Mouse (Mus musculus) liver, embryonic 14.5 days (tissue): ENCODE measurements around the gene Them7. TPM values are rescaled to one million over a fixed set of nuclear protein-coding genes. Genes with fewer than 3 reads are reported as not detected.

ENCODE experiments used
- ATAC-seq: fragments of 200-750 bp; cut with Nextera tagmentation; 2 replicates; pipeline ENCODE4 v1.8.0; 2017; ENCODE audit warnings: moderate number of reproducible peaks, mild to moderate bottlenecking, moderate library complexity; ENCODE audit not compliant: insufficient read depth
- DNase-seq, 3 experiments: peaks; one replicate each; pipeline ENCODE4 v3.0.0-alpha.2; 2012 to 2013; ENCODE audit warnings: low read depth in 3 of 3, low spot score in 3 of 3
- H3K27ac ChIP-seq: fragments of 300-500 bp; sonication (generic); 2 replicates; pipeline ENCODE4 v1.5.1; 2014; ENCODE audit warnings: moderate library complexity, mild to moderate bottlenecking, control low read depth, inconsistent platforms
- H3K27me3 ChIP-seq: fragments of 300-500 bp; sonication (generic); 2 replicates; pipeline ENCODE4 v1.6.1; 2014; ENCODE audit warnings: mild to moderate bottlenecking, low read length, moderate library complexity; ENCODE audit not compliant: control insufficient read depth, insufficient read depth
- H3K36me3 ChIP-seq: fragments of 300-500 bp; sonication (generic); replicated peaks from 2 replicates; pipeline ENCODE4 v1.6.1; 2014; ENCODE audit warnings: low read depth; ENCODE audit not compliant: control insufficient read depth, insufficient read depth
- H3K4me1 ChIP-seq, 2 experiments: fragments of 200-500 bp in 1 of 2; fragments of 300-500 bp in 1 of 2; sonication (generic) in 1 of 2; replicated peaks; 2 replicates each; pipeline ENCODE4 v1.6.1; 2012 to 2014; ENCODE audit warnings: antibody characterized with exemption in 1 of 2, inconsistent platforms in 1 of 2, low read length in 1 of 2; ENCODE audit not compliant: control insufficient read depth in 2 of 2, insufficient read depth in 2 of 2
- H3K4me2 ChIP-seq: fragments of 300-500 bp; sonication (generic); 2 replicates; pipeline ENCODE4 v1.6.1; 2014; ENCODE audit warnings: low read depth, mild to moderate bottlenecking, control low read depth, moderate library complexity
- H3K4me3 ChIP-seq, 2 experiments: fragments of 200-500 bp in 1 of 2; fragments of 300-500 bp in 1 of 2; sonication (generic) in 1 of 2; 2 replicates each; pipeline ENCODE4 v1.5.1; 2012 to 2014; ENCODE audit warnings: low read depth in 2 of 2, low read length in 2 of 2, mild to moderate bottlenecking in 2 of 2, control low read depth in 1 of 2, inconsistent platforms in 1 of 2, moderate library complexity in 1 of 2; ENCODE audit not compliant: insufficient read depth in 1 of 2
- H3K9ac ChIP-seq: fragments of 300-500 bp; sonication (generic); replicated peaks from 2 replicates; pipeline ENCODE4 v1.6.1; 2014; ENCODE audit warnings: mild to moderate bottlenecking, control low read depth, moderate library complexity
- H3K9me3 ChIP-seq: fragments of 300-500 bp; sonication (generic); 2 replicates; pipeline ENCODE4 v1.6.1; 2016; ENCODE audit warnings: low read length, mixed read lengths; ENCODE audit not compliant: control insufficient read depth
- CTCF ChIP-seq: IDR thresholded peaks from 2 replicates; pipeline ENCODE4 v1.5.1; 2016; ENCODE audit warnings: antibody characterized with exemption, low read depth, control low read depth
- EP300 ChIP-seq: IDR thresholded peaks from 2 replicates; pipeline ENCODE4 v1.6.1; 2016; ENCODE audit warnings: antibody characterized with exemption, low read depth
- WGBS: fragments of 180-500 bp; shearing (Covaris S2); extraction: QIAGEN DNeasy Blood & Tissue Kit; methylation state at CpG from one replicate; pipeline ENCODE4 v1.1.7; 2014; ENCODE audit not compliant: insufficient replicate concordance; 5-methylcytosine and 5-hydroxymethylcytosine counted together
- polyA plus RNA-seq, 2 experiments: library from polyadenylated mRNA; depleted of rRNA in 1 of 2; stranded (reverse) in 1 of 2; unstranded in 1 of 2; fragments of >200 nt; fragmentation: Nextera tagmentation in 1 of 2; extraction: Ambion mirVana in 1 of 2; gene quantifications; 2 replicates each; pipeline versions ENCODE4 v1.2.1 to v1.2.3; 2012 to 2014

The Them7 gene
- polyA plus RNA-seq, 2 experiments = 0.67 to 1.5 TPM

DNA sequence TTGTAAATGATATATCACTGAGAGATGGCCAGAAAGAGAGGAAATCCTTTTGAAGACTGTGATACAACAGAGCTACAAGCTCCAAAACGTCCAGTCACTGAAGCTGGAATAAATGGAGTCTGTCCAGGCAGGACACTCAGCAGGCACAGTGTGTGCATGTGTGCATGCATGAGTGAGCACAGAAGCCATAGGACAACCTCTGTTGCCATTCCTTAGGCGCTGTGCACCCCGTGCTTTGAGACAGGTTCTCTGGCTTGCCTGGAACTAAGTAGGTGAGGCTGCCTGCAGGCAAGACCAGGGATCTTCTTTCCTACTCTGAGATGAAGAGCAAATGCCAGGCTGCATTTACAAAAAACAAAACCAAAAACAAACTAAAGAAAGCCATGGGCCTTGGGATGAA is 160.9 kb downstream of the Them7 start:
- no peaks in the 10 kb centered on the region for H3K36me3 ChIP-seq
- ATAC-seq = no peak
- 67% methylated on average over 3 of the region's 3 CpGs for WGBS

DNA sequence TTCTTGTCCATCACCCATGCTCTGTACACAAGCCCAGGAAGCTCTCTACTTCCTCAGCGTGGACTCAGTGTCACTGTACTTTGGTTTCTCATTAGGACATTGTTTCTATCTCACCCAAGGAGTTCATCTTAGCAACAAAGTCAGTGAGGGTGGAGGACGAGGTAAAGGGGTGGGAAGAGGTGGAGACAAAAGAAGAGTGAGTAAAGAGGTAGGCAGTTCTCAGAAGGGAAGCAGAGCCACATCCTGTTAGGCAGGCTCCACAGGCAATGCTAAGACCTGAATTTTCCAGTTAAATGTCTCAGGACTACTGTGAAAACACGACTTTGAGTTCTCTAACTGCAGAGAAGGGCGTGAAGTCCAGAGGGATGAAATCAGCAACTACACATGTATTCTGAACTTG is 162.3 kb downstream of the Them7 start:
- TF ChIP-seq CTCF = no peak
- TF ChIP-seq EP300 = no peak
- DNase-seq (no peak), ATAC-seq (no peak)
- Histone ChIP-seq H3K9me3 (no peaks in the 10 kb centered on the region), H3K36me3 (no peaks in the 10 kb centered on the region), H3K9ac (no peak overlapping the region), H3K4me2 (no peak overlapping the region), H3K4me1 (peaks cover 0 to 10% of the 10 kb centered on the region in 2 experiments; a peak in 2 of 4 replicates), H3K27me3 (no peaks in the 10 kb centered on the region), H3K27ac (no peak overlapping the region), H3K4me3 (no peak overlapping the region)
- WGBS = 61% methylated on average over 4 of the region's 4 CpGs

More for the DNA sequence above, 160.9 kb downstream of the Them7 start:
- Histone ChIP-seq H3K4me2 (no peak overlapping the region), H3K4me1 (peaks cover 0 to 4% of the 10 kb centered on the region in 2 experiments; a peak in 3 of 4 replicates), H3K9me3 (no peaks in the 10 kb centered on the region), H3K9ac (no peak overlapping the region), H3K4me3 (no peak overlapping the region), H3K27ac (no peak overlapping the region), H3K27me3 (no peaks in the 10 kb centered on the region)
- no peak for DNase-seq
- TF ChIP-seq EP300 (no peak), CTCF (no peak)

DNA sequence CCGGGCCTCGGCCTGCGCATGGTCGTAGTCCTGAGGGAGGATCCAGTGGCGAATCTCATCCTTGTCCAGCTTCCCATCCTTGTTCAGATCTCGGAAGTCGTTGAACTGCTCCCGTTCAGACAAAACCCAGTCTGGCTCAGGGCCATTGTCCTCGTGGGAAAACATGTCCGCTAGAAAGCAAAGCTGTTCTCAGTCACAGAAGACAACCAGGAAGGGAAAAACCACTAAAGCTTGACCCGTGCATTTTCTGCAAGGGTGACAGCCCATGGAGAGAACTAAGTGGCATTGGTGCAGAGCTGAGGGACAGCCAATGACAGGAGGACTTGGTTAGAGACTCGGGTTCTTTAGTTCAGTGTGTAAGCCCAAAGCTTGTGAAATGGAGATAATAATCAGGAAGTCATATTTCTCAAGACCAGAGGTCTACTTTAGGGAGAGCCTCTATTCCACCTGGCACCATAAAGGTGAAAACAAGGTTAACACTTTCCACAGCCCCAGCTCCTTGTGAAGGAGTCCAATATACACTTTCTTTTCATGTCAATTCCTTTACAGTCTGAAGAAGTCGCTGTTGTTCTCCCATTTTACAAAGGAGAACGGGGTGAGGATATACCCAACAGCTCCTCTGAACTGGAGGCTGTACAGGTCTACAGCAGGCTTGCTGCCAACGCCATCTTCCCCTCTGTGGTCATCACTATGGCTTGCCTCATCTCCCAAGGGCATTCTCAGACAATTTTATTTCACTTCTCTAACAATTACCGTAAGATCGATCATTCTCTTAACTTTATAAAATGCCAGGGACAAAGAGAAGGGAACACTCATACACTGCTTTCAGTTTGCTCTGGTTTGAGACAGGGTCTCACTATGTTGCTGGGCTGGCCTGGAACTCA is 165.1 kb downstream of the Them7 start:
- H3K27ac ChIP-seq = no peak overlapping the region
- 76% methylated on average over 17 of the region's 17 CpGs for WGBS
- ATAC-seq = no peak
- H3K4me1 ChIP-seq = peaks cover 0 to 12% of the 10 kb centered on the region in 2 experiments; a peak in 2 of 4 replicates
- no peak overlapping the region for H3K4me3 ChIP-seq
- H3K9me3 ChIP-seq = no peaks in the 10 kb centered on the region
- no peak overlapping the region for H3K9ac ChIP-seq
- peaks cover 3% of the 10 kb centered on the region; the same call in 1 of the 2 replicates for H3K36me3 ChIP-seq
- H3K4me2 ChIP-seq = no peak overlapping the region
- no peak for DNase-seq
- TF ChIP-seq CTCF (no peak), EP300 (no peak)
- no peaks in the 10 kb centered on the region for H3K27me3 ChIP-seq

DNA sequence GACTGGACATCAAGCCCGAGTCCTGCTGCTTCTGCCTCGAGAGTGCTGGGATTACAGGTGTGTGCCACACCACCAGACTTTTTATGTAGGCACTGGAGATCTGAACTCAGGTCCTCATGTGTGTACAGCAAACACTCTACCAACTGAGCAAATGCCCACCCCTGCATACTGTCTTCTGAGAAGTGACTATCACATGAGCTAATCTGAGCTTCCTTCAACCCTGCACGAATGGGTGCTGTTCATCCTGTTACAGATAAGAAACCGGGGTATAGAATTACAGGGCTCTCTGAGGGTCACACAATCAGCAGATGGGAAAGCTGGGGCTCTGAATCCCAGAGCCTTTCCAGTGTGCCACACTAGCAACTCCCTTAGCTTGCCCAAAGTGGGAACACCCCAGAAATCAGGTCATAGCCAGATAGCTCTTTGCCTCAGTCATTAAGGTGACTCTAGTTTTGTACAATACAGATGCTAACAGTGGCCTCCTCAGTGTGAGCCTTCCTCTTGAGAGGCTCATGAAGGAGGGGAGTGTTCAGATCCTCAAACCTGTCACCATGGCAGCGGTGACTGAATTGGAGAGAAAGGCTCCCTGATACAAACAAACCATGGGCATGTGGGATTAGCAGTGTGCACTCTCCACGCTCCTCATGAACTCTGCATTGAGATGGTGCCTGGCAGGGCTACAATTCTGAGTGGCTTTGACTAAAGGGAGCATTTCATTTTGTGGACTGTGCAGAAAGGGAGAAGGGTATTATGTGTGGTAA is 166.7 kb downstream of the Them7 start:
- Histone ChIP-seq H3K9me3 (no peaks in the 10 kb centered on the region), H3K4me3 (no peak overlapping the region), H3K4me2 (no peak overlapping the region), H3K27me3 (no peaks in the 10 kb centered on the region), H3K36me3 (peaks cover 4% of the 10 kb centered on the region; the same call in 1 of the 2 replicates), H3K9ac (no peak overlapping the region), H3K27ac (no peak overlapping the region), H3K4me1 (peaks cover 0 to 15% of the 10 kb centered on the region in 2 experiments; a peak in 2 of 4 replicates)
- no peak for ATAC-seq
- no peak for TF ChIP-seq CTCF
- TF ChIP-seq EP300 = no peak
- 59% methylated on average over 6 of the region's 6 CpGs for WGBS
- DNase-seq = no peak

DNA sequence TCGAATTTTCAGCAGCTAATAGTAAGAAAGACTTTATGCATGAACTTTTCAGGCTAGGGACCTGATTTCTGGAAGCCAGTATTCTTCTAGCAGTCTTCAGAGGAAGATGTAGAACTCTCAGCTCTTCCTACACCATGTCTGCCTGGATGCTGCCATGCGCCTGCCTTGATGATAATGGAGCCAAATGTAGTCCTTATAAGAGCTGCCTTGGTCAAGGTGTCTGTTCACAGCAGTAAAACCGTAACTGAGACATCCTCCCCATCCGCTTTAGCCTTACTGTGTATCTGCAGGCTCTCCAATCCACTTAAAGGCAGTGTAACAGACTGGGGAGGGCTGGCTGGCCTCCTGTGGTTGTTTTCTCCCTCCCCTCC is 167.3 kb downstream of the Them7 start:
- Histone ChIP-seq H3K4me2 (no peak overlapping the region), H3K4me3 (no peak overlapping the region), H3K9ac (no peak overlapping the region), H3K27me3 (no peaks in the 10 kb centered on the region), H3K27ac (no peak overlapping the region), H3K36me3 (peaks cover 4% of the 10 kb centered on the region; the same call in 1 of the 2 replicates), H3K9me3 (no peaks in the 10 kb centered on the region), H3K4me1 (peaks cover 0 to 20% of the 10 kb centered on the region in 2 experiments; a peak in 2 of 4 replicates)
- 77% methylated on average over 4 of the region's 4 CpGs for WGBS
- ATAC-seq = no peak
- DNase-seq = no peak
- TF ChIP-seq CTCF = no peak
- no peak for TF ChIP-seq EP300
